Mouse (Mus musculus): Measurements from ENCODE around the gene Zfp984. TPM values are rescaled to one million over a fixed set of nuclear protein-coding genes. Genes with fewer than 3 reads are reported as not detected.
A peak's percentile ranks its signal among the peaks of the same experiment; 100 is the strongest.
"Not testable (repeated sequence)": the region's sequence is repeated elsewhere in the genome, so short reads cannot be mapped to it uniquely, and the experiment has no call there.

The Zfp984 gene
- 16.4 TPM in 2 replicates for polyA plus RNA-seq (2015; fragmentation: Nextera tagmentation; extraction: Ambion mirVana)

DNA sequence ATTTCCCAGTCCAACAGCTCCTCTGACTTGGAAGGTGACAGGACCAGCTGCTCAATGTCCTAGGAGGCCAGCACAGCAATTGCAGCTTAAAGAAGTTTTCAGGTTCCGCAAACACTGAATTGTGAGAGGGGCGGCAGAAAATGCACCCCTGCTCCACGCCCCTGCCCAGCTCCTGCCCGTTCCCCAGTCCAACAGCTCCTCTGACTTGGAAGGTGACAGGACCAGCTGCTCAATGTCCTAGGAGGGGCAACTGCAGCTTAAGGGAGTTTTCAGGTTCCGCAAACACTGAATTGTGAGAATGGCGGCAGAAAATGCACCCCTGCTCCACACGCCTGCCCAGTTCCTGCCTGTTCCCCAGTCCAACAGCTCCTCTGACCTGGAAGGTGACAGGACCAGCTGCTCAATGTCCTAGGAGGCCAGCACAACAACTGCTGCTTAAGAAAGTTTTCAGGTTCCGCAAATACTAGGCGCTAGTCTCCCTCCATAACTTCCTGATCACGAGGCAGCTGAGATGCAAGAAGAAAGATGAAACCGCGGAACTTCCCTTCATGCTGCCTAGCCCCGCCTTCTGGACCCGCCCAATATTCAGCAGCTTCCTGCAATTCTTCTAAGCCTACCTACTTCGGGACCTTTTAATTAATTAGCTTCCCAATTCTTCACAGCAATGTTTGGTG lies at the start of gene Zfp984:
TSS of gene Zfp984 (minus strand) at position 497 of the 674 bp plus-strand sequence.
- DNase-seq (ENCODE audit: low spot score), result peak; percentile 73

DNA sequence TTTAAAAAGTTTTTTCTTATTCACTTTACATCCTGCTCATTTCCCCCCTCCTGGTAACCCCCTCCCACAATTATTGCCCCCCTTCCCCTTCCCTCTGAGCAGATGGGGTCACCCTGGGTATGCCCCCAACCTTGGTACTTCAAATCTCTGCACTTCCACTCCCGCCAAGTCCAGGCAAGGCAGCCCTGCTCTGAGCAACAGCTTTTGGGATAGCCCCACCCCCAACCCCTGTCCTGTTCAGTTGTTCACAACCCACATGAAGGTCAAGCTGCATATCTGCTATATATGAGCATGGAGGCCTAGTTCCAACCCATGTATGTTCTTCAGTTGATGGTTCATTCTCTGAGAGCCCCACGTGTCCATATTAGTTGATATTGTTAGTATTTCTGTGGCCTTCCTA lies 41.2 kb upstream of the Zfp984 start:
- DNase-seq (ENCODE audit: low spot score), result no peak

DNA sequence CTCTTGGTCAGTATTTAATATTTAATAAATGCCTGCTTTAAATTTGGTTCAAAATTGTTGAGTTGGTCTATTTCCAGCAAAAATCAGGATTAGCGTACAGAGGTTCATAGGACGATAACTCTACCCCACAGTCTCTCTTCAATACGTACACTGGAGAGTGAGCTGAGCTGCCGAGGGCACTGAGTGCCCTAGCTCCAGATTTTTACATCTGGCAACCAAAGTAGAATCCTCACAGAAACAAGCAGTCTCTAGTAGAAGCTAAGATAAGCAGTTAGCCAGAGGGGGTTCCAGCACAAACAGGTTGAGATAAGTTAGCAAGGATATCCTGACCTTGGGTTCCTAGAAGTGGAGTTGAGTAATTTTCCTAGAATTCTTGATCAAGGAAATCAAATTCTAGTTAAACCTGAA lies 39.0 kb upstream of the Zfp984 start:
- no peak for DNase-seq (ENCODE audit: low spot score)

DNA sequence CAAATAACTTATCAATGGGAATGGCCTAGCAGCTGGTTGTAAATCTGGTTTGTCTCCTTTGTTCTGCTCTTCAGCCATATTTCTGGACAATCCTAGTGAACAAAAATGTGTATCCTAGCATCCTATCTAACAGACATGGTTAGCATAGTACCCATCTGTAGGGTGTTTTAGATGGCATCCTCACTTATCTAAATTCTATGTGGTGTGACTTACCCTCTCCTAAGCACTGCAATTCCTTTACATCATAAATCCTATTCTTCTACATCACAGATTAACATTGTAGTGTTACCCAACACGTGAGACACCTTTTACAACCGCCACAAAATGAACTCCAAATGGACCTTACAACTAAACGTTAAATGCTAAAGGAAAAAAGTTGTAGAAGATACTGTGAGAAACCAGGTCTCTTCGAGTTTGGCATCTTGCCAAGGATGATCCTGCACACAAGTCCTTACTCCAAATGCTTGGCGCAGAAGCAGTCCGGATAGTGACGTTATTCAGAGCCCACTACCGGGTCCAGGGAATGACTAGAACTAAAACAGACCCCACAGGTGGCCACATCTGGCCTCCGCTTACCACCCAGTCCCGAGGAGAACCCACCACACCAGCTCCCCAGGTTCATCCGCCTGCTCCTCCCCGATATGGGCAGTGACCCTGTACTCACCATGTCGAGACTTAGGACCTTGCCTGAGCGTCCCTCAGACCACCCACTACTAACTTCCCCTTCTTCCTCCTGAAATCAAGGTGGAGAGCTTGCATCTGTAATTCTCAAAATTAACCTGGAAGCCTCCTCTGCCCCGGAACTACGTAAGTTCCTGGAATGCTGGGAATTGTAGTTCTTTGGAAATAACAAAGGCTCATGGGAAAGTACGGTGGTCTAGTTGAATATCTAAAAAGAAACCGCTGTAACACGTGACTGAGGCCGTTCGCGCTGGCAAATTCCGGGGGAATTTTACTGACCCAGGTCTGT lies 38.3 kb upstream of the Zfp984 start, which contains the start of gene Zfp933:
TSS of gene Zfp933 (minus strand) at position 753 of the 970 bp plus-strand sequence.
- DNase-seq (ENCODE audit: low spot score), result peak; percentile 89

DNA sequence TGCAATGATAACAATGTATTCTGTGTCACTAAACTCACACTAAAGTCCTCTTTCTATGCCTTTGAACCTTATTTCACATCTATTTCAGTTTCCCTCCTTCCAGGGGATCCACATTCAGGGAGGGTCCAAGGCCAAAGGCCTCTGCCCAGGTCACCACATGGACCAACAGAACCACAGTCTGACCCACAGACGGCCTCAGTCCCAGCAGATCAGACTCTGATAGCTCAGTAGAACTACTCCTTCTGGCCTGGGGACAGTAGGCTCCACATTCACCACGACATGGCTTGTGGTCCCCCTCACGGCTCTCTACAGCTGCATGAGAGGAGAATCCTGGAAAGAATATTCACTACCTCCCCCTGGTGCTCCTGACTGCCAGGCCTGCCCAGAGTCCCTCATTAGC lies 33.3 kb upstream of the Zfp984 start:
- no peak for DNase-seq (ENCODE audit: low spot score)

DNA sequence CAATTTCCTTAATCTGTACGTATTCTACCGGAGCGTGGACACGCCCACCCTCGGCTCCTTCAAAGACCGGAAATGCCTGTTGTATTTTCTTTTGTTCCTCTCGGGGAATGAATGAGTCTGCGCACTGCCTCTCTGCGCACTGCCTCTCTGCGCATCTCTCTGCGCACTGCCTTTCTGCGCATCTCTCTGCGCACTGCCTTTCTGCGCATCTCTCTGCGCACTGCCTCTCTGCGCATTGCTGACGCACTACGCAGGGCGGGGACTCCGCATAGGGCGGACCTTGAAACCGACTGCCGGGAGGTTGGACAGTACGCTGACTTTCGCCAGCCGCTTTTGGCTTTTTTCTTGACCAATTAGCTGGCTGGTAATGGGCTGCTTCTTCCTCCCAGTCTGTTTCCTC lies 29.7 kb upstream of the Zfp984 start:
- DNase-seq (ENCODE audit: low spot score), result not testable (repeated sequence)

DNA sequence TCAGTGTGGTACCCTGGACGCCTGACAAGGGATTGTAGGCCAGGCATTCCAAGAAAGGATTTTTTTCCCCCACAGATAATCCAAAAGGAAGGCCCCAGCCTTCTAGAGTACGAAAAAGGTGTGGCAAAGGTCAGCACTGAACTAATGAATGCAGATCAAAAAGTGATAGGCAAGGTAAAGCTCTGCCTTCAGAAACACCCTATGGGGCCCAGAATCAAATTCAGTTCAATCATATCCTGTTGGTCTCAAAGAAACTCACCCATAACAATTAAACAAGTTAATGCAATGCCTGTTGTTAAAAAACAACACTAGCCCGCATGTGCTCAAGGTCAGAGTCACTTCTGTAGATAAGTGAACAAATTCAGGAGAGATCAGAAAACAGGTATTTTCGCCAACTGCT lies 14.8 kb upstream of the Zfp984 start:
- DNase-seq (ENCODE audit: low spot score), result no peak

DNA sequence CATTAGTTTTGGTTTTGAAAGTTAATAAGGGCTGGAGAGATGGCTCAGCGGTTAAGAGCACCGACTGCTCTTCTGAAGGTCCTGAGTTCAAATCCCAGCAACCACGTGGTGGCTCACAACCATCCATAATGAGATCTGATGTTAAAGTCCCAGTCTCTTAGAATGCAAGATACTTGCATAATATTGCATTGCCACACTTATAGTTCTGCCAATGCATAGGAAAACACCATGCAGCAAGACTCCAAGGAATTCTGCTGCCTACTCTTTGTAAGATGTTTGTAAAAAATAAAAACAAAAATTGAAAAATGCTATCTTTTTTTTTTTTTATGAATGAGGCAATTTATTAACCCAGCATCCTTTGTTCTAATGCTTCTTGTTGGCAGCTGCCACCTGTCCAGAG lies 11.8 kb upstream of the Zfp984 start:
- DNase-seq (ENCODE audit: low spot score), result not testable (repeated sequence)

DNA sequence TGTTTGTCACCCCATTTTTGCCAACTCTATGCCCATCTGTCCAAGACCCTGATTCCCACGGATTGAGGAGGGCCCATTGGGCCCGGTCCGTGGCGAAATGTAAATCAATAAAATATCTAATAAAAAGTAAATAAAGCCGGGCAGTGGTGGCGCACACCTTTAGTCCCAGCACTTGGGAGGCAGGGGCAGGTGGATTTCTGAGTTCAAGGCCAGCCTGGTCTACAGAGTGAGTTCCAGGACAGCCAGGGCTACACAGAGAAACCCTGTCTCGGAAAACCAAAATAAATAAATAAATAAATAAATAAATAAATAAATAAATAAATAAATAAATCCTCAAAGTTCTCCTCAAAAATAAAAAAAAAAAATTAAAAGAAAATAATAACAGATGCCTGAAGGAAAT lies 10.1 kb upstream of the Zfp984 start:
- DNase-seq (ENCODE audit: low spot score), result not testable (repeated sequence)

DNA sequence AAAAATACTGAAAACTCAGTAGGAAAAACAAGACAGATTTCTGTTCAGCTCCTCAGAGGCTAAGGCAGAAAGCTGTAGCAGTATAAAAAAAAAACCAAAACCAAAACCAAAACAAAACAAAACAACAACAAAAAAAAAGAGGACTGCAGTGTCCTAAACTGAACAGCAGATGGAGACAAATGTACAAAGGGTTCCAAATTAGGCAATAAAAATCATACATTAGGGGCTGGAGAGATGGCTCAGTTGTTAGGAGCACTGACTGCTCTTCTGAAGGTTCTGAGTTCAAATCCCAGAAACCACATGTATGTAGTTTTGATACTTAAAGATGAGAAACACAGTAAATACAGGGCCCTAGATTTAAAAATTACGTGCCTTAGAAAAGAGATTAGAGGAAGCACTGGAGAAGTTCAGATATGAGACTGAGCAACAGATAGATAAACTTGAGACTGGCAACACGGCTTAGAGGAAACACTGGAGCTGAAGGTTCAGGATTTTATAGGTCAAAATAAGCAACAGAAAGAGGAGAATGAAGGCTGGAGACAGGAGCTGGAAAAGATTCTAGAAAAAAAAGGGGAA lies 5.1 kb upstream of the Zfp984 start:
- DNase-seq (ENCODE audit: low spot score), result peak; percentile 56

DNA sequence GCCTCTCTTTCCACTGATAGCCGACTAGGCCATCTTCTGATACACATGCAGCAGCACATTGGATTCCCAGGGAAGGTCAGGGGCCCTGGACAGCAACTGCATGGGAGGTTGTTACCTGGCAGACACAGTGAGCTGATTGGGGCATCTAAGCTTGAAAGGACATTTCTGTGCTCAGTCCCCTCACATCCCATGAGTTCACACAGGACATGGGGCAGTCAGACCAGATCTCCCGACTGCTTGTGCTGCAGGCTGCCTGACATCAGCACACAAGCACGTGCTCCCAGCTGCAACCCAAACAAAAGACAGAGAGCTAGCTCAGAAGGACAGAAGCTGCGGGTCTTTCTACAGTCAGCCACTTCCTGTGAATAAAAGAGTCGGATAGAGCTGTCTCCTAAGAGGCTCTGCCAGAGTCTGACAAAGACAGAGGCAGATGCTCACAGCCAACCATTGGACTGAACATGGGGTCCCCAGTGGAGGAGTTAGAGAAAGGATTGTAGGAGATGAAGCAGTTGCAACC lies 3.7 kb upstream of the Zfp984 start:
- DNase-seq (ENCODE audit: low spot score), result peak; percentile 86

DNA sequence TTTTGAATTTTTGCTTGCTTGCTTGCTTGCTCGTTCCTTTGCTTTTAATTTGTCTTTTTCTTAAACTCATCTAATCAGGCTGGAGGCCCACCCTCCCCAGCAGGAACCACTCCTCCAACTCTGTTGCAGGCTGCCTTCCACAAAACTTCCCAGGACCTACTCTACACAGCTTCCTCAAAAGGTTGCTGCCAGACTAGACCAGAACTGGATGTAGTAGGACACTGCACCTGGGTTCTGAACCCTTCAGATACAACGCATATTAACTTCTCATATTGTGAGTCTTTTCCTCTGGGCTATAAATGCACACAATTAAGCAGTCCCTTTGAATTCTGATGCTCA lies 347 bp upstream of the Zfp984 start:
- not testable (repeated sequence) for DNase-seq (ENCODE audit: low spot score)

DNA sequence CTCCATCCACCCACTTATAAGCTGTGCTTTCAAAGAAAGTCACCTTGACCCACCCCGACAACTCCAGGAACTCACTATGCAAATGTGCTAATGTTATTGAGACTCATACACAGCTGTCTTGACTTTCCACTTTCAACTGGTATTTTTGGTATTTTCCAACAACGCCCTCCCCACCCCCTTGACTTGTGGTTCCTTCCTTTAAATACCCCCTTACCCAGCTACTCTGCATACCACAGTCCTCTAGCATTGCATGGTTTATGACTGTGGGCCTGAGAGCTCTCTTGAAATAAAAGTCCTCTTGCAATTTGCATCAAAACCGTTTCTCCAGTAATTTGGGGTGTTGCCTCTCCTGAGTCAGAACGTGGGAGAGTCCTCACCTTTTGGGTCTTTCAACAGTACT lies 1.1 kb downstream of the Zfp984 start:
- not testable (repeated sequence) for DNase-seq (ENCODE audit: low spot score)

DNA sequence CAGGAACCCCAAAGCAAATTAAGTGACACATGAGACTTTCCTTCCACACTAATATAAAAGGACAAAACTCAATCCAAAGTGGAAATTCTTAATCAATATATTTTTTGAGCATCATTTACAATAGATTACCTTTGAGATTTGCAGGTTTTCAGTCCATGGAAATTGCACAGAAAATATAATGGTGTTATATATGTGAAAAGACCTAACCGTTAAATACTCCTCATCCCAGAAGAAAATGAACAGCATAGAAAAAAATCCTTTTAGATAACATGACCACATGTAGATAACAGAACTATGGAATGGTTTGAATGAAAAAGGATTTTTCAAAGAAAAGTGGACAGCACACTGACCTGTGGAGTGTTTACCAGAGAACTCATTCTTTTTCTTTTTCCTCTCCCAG lies 14.3 kb downstream of the Zfp984 start:
- not testable (repeated sequence) for DNase-seq (ENCODE audit: low spot score)

DNA sequence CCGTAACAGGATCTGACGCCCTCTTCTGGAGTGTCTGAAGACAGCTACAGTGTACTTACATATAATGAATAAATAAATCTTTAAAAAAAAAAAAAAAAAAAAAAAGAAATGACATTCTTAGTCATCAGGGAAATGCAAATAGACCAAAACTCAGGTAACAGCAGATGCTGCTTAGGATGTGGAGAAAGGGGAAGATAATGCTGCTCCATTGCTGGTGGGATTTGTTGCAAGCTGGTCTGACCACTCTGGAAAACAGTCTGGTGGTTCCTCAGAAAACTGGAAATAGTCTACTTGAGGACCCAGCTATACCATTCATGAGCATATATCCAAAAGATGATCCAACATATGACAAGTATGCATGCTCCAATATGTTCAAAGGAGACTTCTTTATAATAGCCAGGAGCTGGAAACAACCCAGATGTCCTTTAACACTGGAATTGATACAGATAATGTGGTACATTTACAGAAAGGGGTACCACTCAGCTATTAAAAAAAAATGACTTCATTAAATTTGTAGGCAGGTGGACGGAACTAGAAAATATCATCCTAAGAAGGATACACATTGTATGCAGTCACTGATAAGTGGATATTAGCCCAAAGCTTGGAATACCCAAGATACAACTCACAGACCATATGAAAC lies 15.4 kb downstream of the Zfp984 start:
- DNase-seq (ENCODE audit: low spot score), result not testable (repeated sequence)

DNA sequence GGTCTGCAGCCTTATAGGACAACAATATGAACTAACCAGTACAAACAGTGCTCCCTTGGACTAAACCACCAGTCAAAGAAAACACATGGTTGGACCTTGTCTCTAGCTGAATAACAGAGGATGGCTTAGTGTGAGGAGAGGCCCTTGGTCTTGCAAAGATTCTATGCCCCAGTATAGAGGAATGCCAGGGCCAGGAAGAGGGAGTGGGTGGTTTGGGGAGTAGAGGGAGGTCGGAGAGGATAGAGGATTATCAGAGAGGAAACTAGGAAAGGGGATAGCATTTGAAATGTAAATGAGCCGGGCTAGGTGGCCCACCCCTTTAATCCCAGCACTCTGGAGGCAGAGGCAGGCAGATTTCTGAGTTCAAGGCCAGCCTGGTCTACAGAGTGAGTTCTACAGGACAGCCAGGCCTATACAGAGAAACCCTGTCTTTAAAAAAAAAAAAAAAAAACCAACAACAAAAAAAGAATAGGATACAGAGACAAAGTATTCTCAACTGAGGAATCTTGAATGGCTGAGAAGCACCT lies 16.1 kb downstream of the Zfp984 start:
- not testable (repeated sequence) for DNase-seq (ENCODE audit: low spot score)

DNA sequence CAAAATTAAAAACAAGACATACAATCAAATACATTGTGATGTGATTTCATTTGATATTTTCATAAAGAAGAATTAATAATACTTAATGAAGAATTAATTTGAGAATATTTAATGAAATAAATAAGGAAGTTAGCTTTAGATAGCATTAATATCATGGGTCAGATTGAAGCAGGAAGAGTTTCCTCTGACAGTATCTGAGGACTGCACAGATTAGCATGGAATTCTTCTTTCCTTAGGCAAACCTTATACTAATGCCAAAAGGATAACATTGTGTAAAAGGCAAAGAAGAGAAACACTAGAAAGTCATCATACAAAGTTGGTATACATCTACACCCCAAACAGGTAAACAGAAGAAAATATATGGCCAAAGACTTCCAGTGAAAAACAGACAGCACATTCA lies 17.9 kb downstream of the Zfp984 start:
- DNase-seq (ENCODE audit: low spot score), result not testable (repeated sequence)

DNA sequence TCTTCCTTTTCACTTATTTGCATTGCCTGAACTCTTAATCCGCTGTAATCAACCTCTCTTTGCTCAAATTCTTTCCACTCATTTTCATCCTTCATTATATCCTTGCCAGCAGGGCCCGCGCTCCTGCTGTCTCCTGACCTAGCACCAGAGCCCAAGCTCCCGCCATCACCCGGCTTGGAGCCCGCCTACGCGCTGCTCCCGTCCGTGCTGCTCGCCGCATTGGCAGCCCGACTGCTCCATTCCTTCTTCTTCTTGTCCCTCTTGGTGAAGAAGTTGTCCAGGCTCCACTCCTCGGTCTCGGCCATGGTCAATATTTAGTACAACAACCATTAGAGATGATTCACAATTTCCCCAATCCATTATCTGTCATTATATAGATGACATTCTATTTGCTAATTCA lies 63.3 kb downstream of the Zfp984 start:
- not testable (repeated sequence) for DNase-seq (ENCODE audit: low spot score)

DNA sequence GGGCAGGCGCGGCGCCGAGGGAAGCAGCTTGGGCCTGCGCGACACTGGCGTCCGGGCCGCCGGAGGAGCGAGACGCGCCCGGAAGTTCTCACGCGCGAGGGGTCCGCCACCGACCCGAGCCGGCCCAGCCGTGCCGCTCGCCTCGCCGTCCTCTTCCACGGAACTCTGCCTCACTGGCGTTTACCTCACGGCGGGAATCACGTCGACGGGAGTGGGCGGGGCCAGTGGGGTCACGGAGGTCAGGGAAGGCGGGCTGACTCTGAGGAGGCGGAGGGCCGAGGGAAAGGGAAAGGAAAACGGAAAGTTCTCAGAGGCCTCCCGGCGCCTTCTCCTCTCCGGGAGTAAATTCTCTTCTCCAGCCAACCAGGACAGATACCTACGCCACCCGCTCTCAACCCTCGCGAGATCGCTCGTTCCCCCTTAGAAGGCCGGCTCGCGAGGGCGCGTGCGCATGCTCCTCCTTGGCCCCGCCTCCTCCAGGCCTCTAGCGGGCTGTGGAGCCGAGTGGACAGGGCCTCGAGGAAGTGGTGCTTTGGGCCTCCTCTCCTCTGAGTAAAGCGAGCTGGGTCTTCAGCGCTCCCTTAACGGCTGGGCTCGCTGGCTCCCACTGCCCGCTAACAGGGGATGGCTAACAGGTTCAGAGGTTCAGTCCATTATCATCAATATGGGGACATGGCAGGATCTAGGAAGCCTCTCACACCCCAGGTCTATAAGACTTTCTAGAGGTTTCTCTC lies 70.8 kb downstream of the Zfp984 start:
- DNase-seq (ENCODE audit: low spot score), result peak; percentile 24
